Mouse (Mus musculus): ENCODE data around the gene Shc1.

DNA sequence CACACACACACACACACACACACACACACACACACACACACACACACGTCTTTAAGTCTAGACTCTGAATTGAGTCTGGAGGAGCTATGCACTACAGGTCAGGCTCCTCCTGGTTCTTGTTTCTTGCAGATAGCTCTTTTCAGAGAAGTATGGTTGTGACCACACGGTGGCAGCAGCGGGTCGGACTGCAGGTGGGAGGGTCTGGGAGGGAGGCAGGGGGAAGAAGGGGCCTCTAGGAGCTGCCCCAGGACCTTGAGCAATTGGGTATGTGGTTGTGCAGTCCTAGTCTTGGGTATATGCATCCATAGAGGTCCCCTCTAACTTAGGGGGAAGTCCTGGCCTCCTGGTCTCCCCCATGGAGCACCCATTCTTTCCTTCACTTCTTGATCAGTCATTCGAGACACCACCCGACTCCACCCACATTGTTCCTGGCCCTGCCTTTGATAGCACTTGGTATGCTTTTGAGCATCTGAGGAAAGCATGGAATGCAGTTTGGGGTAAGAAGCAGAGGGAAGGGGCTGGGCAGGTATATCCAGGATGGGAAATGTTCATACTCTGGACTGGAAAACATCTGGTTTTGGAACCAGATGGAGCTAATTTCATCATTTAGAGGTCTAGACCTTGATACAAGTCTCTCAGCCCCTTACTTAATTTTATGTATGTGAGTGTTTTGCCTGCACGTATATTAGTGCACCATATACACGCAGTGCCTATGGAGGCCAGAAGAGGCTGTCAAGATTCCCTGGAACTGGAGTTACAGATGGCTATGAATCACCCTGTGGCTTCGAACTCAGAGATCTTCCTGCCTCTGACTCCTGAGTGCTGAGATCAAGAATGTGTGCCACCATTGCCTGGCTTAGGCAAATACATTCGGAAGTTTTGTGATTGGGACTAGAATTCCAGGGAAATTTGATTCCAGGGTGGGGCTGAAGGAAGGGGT, 38.8 kb downstream of the Shc1 start:
- TF ChIP-seq POLR2A (IDR thresholded peaks at IDR 0.05; ENCODE audit: extremely low read depth, insufficient read depth, low read length), result no peak
- TF ChIP-seq CTCF (IDR thresholded peaks at IDR 0.05; ENCODE audit: extremely low read depth, insufficient read depth, low read length), result peak; percentile 61
